Mouse (Mus musculus): ENCODE measurements at regions not wholly inside any gene's neighbourhood (a gene's known extent, or its start where the extent isn't known, plus 50 kb on each side); places are given as distances from the start of the nearest gene placed in this dataset.

DNA sequence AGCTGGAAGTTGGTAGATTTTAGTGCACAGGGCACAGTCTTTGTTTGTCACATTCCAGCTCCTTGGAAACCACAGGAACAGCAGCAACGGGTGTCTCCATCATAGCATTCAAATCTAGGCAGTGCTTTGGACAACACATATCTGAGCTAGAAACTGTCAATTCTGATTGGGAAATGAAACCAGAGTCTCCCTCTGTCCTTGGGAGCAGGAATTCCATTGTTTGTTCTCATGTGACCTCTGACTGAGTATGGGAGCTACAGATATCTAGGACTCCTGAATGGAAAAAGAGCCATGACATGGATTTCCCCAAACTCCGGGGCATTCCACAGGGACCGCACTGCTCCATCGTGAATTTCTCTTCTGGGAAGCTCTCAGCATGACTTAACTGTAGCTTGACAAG is 205.5 kb upstream of the Rasgrp1 start:
- no peak for DNase-seq

DNA sequence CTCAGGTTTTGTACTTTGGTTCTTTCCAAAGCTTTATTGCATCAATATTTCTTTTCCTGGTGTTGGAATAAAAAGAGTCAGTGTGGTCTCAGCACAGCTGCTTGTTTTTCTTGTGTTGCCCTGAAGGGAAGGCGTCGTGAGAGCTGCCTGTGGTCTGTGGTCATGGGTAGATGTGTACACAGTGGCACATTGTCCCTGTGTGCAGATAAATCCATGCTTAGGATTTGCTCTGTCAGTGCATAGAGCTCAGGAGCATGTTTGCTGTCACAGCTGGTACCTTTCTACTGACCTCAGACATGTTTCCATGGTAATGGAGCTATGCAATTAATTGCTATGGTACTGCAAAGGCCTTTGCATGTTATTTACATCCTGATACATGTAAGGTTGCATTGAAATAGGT is 213.5 kb upstream of the Rasgrp1 start:
- DNase-seq = no peak

DNA sequence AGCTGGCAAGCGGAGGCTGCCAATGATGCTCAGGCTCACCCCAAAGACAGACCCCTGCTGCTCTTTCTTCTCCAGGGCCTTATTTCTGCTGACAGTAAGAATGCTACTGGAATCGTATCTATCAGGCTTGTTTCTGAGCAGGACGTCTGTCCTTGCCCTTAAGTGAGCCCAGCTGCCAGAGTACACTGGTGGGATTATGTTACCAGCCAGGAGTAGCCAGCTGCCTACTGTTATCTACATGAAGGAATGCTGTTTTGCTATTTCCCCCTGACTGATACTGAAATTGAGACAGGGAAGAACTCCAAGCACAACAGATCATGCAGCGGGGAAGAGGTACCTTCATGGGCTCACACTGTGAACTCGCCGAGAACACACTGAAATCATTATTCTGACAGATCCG is 228.2 kb upstream of the Rasgrp1 start:
- no peak for DNase-seq

DNA sequence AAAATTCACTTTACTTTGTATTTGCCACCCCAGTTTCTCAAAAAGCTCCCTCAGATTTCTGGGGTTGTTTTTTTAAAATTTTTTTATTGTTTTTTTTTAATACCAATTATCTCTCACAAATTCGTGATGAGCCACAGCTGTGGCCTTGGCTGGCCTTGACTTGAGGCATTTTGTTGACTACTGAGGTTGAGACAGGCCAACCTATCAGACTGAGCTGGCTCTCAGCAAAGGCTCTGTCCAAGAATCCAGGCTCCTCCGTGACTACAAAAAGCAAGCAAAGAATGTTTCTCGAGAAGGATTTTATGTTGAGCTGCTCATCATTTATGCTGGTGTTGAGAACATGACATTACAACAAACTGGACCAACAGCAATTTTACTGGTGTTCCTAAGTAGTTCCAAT is 244.6 kb upstream of the Rasgrp1 start:
- DNase-seq = no peak

DNA sequence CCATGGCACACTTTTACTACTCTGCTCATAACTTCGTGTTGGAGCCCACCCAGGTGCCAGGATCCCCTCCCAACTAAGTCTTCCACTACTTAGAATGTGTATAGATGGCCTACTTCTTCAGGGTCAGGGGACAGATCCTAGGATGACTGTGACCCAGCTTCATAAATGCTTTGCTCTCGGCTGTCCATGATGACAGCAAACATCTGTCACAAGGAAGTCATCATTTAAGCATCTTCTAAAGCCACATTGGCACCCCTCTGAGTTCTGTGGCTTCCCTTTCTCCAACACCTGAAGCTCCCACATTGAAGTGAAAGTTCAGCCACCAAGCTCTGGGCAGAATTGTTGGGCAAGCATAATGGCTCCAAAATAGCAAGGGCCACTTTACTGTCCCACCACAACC is 252.2 kb upstream of the Rasgrp1 start:
- no peak for DNase-seq

DNA sequence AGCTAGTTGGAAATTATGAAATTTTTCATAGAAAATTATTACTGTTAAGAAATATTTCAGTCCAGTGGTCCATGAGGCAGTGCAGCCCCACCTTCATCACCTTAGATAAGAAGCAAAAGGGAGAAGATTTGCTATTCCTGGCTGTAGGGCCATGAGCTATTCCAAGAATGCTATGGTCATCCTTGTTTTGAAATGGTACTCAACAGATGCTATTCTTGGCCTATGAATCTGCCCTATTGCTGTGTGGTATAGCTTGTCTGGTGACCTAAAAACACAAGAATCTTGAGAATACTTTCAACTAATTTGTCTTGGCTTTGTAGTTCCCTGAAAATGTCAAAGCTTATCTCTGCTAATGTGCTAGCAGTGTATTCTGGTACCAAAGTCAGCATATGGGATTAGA is 254.8 kb upstream of the Rasgrp1 start:
- DNase-seq = no peak

DNA sequence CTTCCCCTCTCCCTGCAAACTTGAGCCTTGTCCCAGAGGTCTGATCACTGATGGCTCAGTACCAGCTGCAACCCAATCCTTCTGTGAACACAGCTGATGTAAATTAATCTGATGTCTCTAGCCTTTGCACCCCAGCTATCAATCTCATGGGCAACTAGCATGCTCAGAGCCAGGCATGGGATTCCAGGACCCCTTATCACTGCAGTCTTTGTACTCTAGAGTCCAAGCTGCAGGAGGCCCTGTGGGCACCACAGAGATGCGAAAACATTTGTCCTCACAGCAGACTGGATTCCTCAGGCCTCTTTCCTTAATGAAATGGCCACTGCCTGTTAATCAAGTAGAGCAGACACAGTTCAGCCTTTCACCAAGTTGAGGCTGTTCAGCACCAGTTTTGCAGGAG is 272.0 kb upstream of the Rasgrp1 start:
- no peak for DNase-seq

DNA sequence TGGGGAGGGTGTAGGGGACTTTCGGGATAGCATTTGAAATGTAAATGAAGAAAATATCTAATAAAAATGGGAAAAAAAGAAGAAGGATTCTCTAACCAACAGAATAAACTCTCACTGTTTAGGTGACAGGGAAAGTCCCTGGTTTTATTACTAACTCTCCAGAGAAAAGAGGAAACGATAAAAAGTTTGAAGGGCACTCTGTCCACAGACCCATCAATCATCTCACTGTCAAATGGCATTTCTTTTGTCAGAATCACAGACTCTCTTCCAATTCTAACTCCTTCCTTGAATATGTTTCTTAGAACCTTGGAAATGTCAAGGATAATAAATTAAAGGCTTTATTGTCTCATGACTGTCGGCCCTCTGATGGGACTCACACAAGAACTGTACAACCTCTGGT is 275.3 kb upstream of the Rasgrp1 start:
- DNase-seq = no peak

DNA sequence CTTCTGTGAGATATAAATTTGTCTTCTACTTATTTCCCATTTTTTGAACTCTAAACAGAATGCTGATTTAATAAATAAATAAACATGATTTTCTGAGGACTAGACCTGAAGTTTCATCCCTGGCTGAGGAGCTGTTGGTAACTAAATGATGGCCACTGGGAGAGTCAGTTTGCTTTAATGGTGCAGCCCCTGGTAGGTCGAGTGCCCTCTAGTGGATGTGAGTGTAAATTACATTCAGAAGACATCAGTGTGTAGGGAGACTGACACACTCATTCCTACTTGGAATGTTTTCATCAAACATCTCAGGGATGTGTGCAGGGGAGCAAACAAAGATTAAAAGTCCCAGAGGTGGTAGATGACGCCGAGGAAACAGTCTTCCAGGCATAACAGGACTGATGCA is 281.2 kb upstream of the Rasgrp1 start:
- peak; percentile 6 for DNase-seq

DNA sequence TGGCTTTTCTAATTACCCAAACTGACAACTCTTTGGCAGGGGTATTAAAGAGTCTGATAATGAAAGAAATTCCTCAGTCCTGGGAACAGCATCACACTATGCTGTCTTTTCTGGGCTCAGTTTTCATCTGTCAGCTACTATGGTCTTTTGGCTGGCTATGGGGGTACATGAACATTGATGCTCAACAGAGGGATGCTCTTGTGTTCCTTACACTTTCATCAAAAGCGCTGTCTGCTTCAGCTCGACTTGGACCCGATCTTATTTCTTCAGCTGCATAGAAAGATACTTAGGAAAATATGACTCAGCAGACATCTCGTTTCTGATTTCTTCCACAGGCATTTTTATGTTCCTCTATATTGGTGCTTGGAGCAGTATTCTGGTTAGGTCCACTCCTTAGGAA is 292.1 kb upstream of the Rasgrp1 start:
- DNase-seq = no peak

DNA sequence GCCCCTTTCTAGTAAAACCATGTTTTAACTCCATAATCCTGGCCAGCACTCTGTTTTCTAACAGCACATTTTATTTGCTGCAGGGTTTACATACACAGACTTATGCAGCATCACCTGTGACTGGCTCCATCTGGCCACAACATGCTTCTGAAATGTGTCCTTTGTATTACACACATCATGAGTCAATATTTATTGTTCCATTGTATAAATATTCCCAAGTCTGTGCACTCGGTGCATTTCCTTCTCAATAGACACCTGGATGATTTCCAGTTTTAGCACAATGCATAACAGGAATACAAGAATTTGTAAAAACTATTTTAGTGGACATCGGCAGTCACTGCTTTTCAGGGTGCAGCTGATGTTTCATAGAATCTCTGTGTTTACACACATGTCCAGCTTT is 294.6 kb upstream of the Rasgrp1 start:
- DNase-seq = no peak

DNA sequence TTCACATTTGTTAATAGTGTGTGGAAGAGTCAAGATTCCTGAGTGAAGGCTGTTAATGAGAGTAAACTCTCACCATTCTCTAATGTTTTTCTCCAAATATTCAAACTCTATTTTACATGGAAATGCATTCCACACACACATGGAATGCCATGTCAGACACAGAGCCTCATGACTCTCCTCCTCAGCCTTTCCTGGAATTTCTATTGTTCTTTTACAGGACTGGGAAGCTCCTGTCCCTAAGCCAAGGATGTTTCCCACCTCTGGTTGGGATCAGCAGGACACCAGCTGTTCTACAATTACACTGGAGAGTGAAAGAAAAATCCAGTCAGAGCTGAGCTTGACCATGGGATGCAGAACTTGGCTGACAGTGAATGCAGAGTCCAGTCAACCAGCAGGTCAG is 309.3 kb upstream of the Rasgrp1 start:
- DNase-seq = no peak

DNA sequence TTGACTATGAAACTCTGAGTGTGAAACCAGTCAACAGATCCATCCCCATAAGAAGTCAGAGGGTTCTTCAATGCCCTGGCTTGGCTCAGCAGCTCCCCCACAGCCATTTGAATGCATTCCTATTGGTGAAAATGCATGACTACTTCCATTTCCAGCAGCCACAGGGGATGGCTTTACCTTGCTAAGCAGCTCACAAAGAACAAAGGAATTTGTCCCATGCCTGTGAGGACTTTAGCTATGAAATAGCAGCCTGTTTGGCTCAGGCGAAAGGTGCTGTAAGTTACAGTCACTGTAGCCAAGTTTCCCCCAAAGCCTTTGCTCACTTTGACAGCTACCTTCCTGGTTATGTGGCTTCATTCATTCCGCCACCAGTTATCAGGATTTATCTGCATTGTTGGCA is 309.8 kb upstream of the Rasgrp1 start:
- no peak for DNase-seq

DNA sequence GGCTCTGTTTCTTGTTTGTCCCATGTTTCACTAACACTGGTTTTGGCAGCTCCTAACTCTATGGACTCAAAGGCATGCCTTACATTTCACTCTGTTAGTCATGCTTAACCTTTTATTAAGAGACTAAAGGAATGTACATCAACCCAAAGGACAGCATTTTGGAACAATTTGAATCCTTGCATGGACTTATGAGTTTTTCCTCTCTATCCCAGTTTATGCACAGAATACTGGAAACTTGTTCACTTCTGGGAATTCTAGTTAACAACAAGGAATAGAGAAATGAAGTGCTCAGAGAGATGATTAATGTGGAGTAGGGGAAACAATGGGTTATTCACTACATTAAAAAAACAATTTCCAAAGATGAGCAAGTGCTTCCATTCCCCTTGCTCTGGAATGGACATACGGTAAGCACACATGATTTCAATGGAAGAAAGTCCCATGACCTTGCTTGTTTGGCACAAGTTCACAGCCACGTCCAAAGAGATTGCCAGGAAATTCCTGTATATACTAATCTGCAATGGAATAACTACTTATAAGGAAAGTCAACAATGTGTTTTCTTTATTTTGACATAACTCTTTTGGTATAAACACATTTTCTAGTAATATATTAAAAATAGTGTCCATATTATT is 313.9 kb upstream of the Rasgrp1 start:
- no peak for DNase-seq

DNA sequence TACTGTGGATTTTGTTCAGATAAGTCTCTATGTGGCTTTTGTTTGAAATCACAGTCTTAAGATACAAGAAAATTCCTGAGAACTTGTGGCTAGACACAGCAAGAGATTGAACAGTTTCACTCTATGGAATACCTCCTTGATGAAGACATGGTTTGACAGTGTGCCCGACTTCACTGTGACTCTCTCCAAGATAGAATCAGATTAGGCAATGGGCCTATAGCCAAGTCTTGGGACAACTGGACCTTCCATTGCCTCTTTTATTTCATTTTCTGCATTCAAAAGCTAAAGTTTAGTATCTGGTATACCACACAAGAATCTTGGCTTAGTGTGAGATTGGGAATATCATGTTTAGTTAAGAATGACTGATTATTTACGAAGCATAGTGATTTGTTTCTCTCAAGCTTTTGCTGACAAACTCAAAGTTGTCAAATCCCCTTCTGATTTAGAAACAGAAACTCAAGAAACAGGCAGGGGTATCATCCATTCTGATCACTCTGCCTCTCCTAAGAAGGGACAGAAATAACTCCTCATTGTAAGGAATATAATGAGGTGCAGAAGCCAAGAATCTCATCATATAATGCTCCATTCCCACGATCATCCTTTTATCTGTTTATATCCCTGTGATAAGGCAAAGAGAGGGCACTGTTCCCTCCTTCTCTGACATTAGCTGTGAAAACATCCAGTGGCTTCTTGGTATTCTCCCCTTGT is 317.6 kb upstream of the Rasgrp1 start:
- DNase-seq = no peak

DNA sequence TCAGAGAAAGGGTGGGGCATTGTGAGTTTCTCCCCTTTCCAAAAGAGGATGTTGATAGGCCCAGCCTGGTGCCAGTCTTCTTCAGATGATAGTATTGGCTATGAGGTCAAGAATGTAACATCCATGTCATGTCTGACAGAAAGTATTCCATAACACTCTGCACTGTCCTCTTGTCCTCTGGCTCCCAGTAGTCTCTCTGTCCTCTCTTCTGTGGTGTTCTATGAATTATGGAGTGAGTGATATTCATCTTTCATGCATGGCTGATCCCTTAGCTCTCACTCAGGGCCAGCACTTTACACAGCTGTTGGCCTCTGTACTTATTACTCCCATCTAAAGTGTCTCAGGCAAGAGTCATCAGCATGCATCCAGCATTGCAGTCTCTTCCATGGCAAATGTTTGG is 319.9 kb upstream of the Rasgrp1 start:
- DNase-seq = no peak

DNA sequence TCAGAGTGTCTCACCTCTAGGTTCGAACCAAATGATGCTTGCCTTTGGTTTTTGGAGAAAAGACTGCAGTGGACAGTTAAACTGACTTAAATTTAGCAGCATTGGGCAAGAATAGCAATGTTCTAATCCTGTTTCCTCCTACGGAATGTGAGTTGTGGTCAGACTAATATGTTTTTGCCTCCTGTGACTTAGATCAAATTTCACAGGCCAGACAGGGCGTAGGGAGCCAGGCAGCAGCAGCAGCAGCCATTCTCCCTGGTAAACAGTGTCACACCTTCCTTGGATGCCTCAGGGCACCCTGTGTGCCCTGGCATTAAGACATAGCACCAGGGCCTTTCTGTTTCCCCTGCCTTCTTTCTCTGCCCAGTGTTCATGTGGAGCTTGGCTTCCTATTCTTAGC is 323.7 kb upstream of the Rasgrp1 start:
- DNase-seq = no peak

DNA sequence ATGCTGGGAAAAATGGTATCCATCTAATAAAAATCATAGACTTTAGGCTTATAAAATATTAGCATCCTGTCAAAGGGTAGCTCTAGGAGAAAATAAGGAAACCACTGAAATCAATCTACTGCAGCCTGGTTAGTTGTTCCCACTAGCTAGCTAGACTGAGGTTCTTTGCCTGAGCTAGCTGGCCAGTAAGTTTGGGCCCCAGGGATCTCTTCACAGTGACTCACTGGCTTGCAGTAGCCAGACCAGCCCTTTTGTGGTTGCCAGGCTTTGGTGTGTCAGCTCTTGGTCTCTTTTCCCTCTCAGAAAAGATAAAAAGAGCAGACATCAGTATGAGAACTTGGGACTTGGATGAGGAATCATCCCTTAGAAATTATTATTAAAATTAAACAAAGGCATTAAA is 325.3 kb upstream of the Rasgrp1 start:
- no peak for DNase-seq

DNA sequence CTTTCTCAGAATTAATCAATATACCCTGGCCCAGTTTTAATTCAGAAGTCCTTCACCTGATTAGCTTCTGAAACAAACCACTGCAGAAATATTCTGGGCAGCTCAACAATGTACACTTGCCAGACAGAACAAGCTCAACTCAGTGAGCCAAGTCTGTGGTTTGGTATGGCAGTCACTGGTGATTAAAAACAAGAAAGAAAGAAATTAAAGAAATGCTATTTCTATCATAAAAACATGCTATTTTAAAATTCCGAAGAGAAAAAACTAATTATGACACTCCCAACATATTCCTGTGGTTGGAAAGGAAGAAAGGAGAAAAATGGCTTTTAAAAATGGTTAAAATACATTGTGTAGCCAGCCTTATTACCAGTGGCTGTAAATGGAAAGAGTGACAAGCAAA is 332.1 kb upstream of the Rasgrp1 start:
- no peak for DNase-seq

DNA sequence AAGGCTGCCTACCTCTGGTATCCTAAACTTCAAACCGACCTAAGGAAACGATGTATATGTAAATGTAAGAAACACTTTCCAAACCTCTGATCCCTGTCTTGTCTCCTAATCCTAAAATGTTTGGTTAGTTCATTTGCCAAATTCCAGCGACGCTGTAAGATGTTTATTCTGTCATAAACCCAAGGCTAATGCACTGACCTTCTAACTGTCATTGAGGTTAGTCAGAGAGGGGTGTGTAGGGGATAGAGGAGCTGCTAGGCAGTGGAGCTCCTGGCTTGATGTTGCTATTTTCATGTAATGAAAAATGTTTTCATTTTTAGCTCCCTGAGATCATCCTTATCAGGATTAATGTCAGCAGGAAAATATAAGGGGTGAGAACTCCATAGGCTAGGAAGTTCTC is 335.8 kb upstream of the Rasgrp1 start:
- DNase-seq = no peak

DNA sequence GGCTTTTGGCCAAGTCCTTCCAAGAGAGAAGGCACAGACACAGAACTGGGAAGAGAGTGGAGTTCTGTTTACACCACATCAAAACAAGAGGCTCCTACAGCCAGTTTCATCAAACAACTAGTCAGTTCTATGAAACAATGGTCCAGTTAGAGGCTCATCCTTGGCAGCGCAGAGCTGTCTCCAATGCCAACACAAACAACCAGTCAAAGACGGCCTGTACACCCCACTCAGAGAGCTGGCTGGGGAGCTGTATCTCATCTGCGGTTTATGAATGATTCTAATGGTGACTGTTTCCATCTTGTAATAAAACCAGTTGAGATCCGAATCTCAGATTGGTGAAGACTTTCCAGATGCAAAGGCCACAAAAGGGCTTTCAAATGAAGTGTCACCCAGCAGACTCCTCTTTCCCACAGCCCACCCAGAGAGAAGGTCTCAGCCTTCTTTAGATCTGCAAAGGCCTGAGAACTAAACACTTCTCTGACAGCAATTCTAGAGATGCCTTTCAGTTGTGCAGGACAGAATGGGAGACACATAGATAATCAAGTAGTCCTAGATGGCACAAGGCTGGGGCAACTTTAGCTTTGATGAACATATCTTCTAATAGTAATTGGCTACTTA is 343.1 kb upstream of the Rasgrp1 start:
- DNase-seq = no peak

DNA sequence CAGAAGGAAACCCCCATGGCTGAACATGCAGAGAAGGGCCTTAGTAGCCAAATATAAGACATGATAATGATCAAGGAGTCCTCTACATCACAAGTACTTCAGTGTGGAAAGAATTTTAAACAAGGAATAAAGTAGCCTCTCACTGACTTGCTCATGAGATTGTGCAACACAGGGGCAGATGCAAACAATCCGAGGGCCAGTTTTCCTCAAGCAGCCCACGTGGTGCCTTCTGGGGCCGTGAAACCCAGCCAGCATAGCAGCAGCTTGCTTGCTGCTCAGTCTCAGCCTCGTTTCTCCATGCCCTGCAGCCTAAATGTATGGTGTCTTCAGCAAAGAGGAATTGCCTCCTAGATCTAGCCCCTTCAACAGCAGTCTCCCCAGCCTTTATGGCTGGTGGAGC is 350.7 kb upstream of the Rasgrp1 start:
- DNase-seq = no peak

DNA sequence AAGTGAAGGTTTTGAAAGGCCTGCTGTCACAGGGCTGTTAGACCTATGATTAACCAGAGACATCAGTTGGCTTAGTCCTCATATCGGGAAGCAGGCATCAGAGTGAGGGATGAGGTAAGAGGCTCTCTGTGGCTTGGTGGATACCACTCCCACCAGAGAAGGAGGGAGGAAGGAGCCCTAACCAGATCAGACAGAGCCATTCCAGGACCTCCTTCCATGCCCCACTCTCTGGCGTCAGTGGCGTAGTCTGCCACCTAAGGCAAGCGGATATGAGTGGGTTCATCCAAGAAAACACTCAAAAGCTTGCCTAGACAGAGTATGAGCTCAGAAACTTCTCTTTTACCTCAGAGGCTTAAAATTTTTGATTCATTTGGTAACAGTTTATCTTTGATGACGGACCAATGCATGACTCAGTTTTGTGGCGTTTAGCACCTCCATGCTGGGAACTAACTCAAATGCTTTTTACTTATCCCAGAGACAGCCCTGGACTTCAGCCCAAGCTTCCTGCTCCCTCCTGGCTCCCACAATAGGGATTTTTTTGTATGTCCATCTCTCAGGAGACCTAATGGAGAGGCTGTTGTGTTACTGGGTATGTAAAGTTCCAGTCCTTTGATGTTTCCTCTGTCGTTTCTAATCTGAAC is 367.5 kb upstream of the Rasgrp1 start:
- no peak for DNase-seq

DNA sequence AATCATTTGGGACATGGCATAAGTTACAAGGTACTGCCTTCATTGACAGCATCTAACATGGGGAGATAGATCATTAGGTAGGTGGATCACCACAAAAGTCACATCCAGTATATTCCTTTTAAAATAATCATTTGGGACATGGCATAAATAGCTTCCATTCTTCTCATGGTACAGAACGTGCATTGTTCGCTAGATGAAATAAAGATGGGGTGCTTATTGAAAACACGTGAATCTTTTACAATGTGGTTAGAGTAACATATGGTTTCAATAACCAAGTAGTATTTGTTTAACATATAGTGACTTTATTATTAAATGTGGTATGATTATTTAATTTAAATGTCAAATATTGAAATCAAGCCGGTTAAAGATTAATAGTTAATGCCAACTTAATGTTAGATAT is 381.3 kb upstream of the Rasgrp1 start:
- no peak for DNase-seq

Measured in thymus, postnatal 14 days (tissue).